ENCODE assay signal across 8 mouse cellular contexts in the genomic region with DNA sequence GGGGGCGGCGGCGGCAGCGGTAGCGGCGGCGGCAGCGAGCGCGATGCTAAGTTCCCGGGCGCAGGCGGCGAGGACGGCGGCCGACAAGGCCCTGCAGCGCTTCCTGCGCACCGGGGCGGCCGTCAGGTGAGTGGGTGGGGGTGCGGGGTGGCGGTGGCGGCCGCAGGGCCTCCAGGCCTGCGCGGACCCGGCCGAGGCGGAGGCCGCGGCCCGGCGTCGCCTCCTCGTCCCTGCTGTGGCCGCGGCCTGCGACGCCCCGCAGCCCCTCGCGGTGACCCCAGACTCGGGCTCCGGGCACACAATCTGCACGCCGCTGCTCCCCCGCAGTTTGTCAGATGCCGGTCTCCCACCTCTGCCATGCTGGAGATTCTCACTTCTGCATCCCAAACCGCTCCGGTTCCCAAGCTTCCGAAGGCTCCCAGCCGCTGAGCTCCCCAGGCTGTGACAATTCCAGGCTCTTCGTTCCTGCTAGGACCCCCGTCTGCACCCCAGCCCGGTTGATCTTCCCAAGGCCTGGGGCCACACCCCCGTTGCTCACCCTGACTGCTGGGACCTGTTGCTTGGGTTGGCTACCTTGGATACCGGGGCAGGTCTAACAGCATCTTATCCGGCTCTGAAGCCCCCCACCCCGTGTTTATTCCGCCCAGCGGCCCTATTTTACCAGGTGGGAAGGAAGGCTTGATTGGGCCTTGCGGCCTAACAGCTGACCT. TPM values are rescaled to one million over a fixed set of nuclear protein-coding genes. Genes with fewer than 3 reads are reported as not detected.
DNase-seq lines count a peak whose midpoint lies in the region; ATAC-seq lines count a peak whose summit lies in the region.

No protein-coding gene starts in this region.

- H3K4me3 ChIP-seq in hindbrain, embryonic 16.5 days (ENCODE audit: low read length) = peak overlapping the region; percentile 93
- H3K4me3 ChIP-seq in midbrain, embryonic 16.5 days (ENCODE audit: low read depth, low read length) = peak overlapping the region; percentile 77

- H3K9me3 ChIP-seq in hindbrain, embryonic 16.5 days (ENCODE audit: control insufficient read depth, low read length) = no peaks in the 10 kb centered on the region
- no peaks in the 10 kb centered on the region for H3K9me3 ChIP-seq in midbrain, embryonic 16.5 days (replicated peaks; ENCODE audit: control insufficient read depth, low read length, poor library complexity, severe bottlenecking)

- H3K36me3 ChIP-seq in hindbrain, embryonic 16.5 days (ENCODE audit: control insufficient read depth, insufficient read depth, low read length) = peaks cover 8% of the 10 kb centered on the region; the same call in 1 of the 2 replicates
- H3K36me3 ChIP-seq in midbrain, embryonic 16.5 days (ENCODE audit: control insufficient read depth, insufficient read depth, low read length) = peaks cover 4% of the 10 kb centered on the region; the same call in 1 of the 2 replicates

- DNase-seq in heart, adult 11 months = peak; percentile 93
- no peak for DNase-seq in heart, adult 18-20 months
- DNase-seq in urinary bladder, postnatal 25 days (ENCODE audit: low spot score) = peak; percentile 7
- no peak for DNase-seq in urinary bladder, postnatal 14 days (ENCODE audit: low spot score)
- no peak for DNase-seq in frontal cortex, postnatal 25 days (ENCODE audit: low spot score in 2 of 2)

- peaks cover 15% of the 10 kb centered on the region for H3K4me1 ChIP-seq in hindbrain, embryonic 16.5 days (ENCODE audit: control insufficient read depth, insufficient read depth, low read depth, low read length)
- peaks cover 19% of the 10 kb centered on the region for H3K4me1 ChIP-seq in midbrain, embryonic 16.5 days (ENCODE audit: control insufficient read depth, insufficient read depth, low read length)

- H3K27me3 ChIP-seq in hindbrain, embryonic 16.5 days (replicated peaks; ENCODE audit: control insufficient read depth, insufficient read depth, low read length) = no peaks in the 10 kb centered on the region
- H3K27me3 ChIP-seq in midbrain, embryonic 16.5 days (ENCODE audit: control insufficient read depth, insufficient read depth, low read depth, low read length) = no peaks in the 10 kb centered on the region; the same call in 1 of the 2 replicates

- ATAC-seq in hindbrain, embryonic 16.5 days = peak; percentile 64
- peak; percentile 72; the same call in 1 of the 2 replicates for ATAC-seq in midbrain, embryonic 16.5 days
- no peak for ATAC-seq in monocyte, adult 5-6 weeks (replicated peaks; ENCODE audit: insufficient number of reproducible peaks, low FRiP score, low TSS enrichment, poor library complexity, severe bottlenecking)

- H3K4me2 ChIP-seq in hindbrain, embryonic 16.5 days (ENCODE audit: low read length) = peak overlapping the region; percentile 98
- H3K4me2 ChIP-seq in midbrain, embryonic 16.5 days (ENCODE audit: low read length) = peak overlapping the region; percentile 99

- peak overlapping the region; percentile 80 for H3K27ac ChIP-seq in hindbrain, embryonic 16.5 days (ENCODE audit: low read depth, low read length)
- peak overlapping the region; percentile 84 for H3K27ac ChIP-seq in midbrain, embryonic 16.5 days (ENCODE audit: low read length)

- peak overlapping the region; percentile 98 for H3K9ac ChIP-seq in hindbrain, embryonic 16.5 days (ENCODE audit: low read depth, low read length)
- H3K9ac ChIP-seq in midbrain, embryonic 16.5 days (ENCODE audit: low read depth, low read length) = peak overlapping the region; percentile 94

- 3% methylated on average over 56 of the region's 64 CpGs for WGBS in hindbrain, embryonic 16.5 days
- WGBS in midbrain, embryonic 16.5 days = 2% methylated on average over 64 of the region's 64 CpGs

RNA-seq across cellular contexts. Expression of gene Svop, which starts 9.2 kb away (rescaled TPM):
- not detected for total RNA-seq in heart, adult 18-20 months (2021)
- polyA plus RNA-seq in hindbrain, embryonic 16.5 days (2015; fragmentation: Nextera tagmentation; extraction: Ambion mirVana) = 97.2 and 98.7 TPM in 2 replicates
- 111 and 113 TPM in 2 replicates for polyA plus RNA-seq in midbrain, embryonic 16.5 days (2015; fragmentation: Nextera tagmentation; extraction: Ambion mirVana)
- total RNA-seq in monocyte, adult 5-6 weeks (2017) = not detected in 3 replicates

RNA-seq across cellular contexts. Expression of gene Alkbh2, which starts 27.5 kb away (rescaled TPM):
- 1 to 10 TPM; 1.3 to 1.5 TPM for total RNA-seq in heart, adult 18-20 months (2021)
- 4.9 and 6.4 TPM in 2 replicates for polyA plus RNA-seq in hindbrain, embryonic 16.5 days (2015; fragmentation: Nextera tagmentation; extraction: Ambion mirVana)
- 5.1 and 5.8 TPM in 2 replicates for polyA plus RNA-seq in midbrain, embryonic 16.5 days (2015; fragmentation: Nextera tagmentation; extraction: Ambion mirVana)
- total RNA-seq in monocyte, adult 5-6 weeks (2017) = 1.6 to 12.8 TPM (median 8.9 TPM) in 3 replicates

RNA-seq across cellular contexts. Expression of gene Ung, which starts 29.6 kb away (rescaled TPM):
- 10 to 100 TPM; 24.8 to 26.0 TPM for total RNA-seq in heart, adult 18-20 months (2021)
- polyA plus RNA-seq in hindbrain, embryonic 16.5 days (2015; fragmentation: Nextera tagmentation; extraction: Ambion mirVana) = 12.1 and 14.4 TPM in 2 replicates
- polyA plus RNA-seq in midbrain, embryonic 16.5 days (2015; fragmentation: Nextera tagmentation; extraction: Ambion mirVana) = 8.2 and 9.1 TPM in 2 replicates
- total RNA-seq in monocyte, adult 5-6 weeks (2017) = 1.9 to 4.0 TPM (median 2.7 TPM) in 3 replicates

RNA-seq across cellular contexts. Expression of gene Usp30, which starts 35.3 kb away (rescaled TPM):
- 10 to 100 TPM; 10.4 to 11.6 TPM for total RNA-seq in heart, adult 18-20 months (2021)
- polyA plus RNA-seq in hindbrain, embryonic 16.5 days (2015; fragmentation: Nextera tagmentation; extraction: Ambion mirVana) = 18.6 and 20.7 TPM in 2 replicates
- polyA plus RNA-seq in midbrain, embryonic 16.5 days (2015; fragmentation: Nextera tagmentation; extraction: Ambion mirVana) = 19.9 and 22.7 TPM in 2 replicates
- total RNA-seq in monocyte, adult 5-6 weeks (2017) = 3.3 to 14.0 TPM (median 11.0 TPM) in 3 replicates

RNA-seq across cellular contexts. Expression of gene Acacb, which starts 45.8 kb away (rescaled TPM):
- 100 to 1,000 TPM; 238 to 247 TPM for total RNA-seq in heart, adult 18-20 months (2021)
- 5.4 and 5.5 TPM in 2 replicates for polyA plus RNA-seq in hindbrain, embryonic 16.5 days (2015; fragmentation: Nextera tagmentation; extraction: Ambion mirVana)
- polyA plus RNA-seq in midbrain, embryonic 16.5 days (2015; fragmentation: Nextera tagmentation; extraction: Ambion mirVana) = 5.1 and 5.2 TPM in 2 replicates
- total RNA-seq in monocyte, adult 5-6 weeks (2017) = 0.10 to 0.21 TPM (median 0.19 TPM) in 3 replicates

Comparison
In these comparisons a context has a peak if more than half of its experiments do, and no peak if none do; other contexts are left out.
1. DNase-seq: peak in heart, adult 11 months (single experiment) and urinary bladder, postnatal 25 days (single experiment); none in heart, adult 18-20 months (0 of 2), urinary bladder, postnatal 14 days (single experiment) and frontal cortex, postnatal 25 days (0 of 2).